Mouse (Mus musculus) intestine, postnatal 0 days (tissue): ENCODE measurements at regions not wholly inside any gene's neighbourhood (a gene's known extent, or its start where the extent isn't known, plus 50 kb on each side); places are given as distances from the start of the nearest gene placed in this dataset.

Experiments
- ATAC-seq: fragments of 200-750 bp; cut with Nextera tagmentation; 2 replicates; pipeline ENCODE4 v1.8.0; 2017; ENCODE audit warnings: mild to moderate bottlenecking, moderate TSS enrichment, moderate library complexity
- H3K27ac ChIP-seq: fragments of 300-500 bp; sonication (generic); 2 replicates; pipeline ENCODE4 v1.5.1; 2014; ENCODE audit warnings: mild to moderate bottlenecking, low read depth, low read length, moderate library complexity
- H3K27me3 ChIP-seq: fragments of 300-500 bp; sonication (generic); replicated peaks from 2 replicates; pipeline ENCODE4 v1.6.1; 2014; ENCODE audit warnings: low read length, mixed read lengths; ENCODE audit not compliant: control insufficient read depth, insufficient read depth
- H3K36me3 ChIP-seq: fragments of 300-500 bp; sonication (generic); 2 replicates; pipeline ENCODE4 v1.6.1; 2014; ENCODE audit warnings: mild to moderate bottlenecking, moderate library complexity; ENCODE audit not compliant: control insufficient read depth, insufficient read depth
- H3K4me1 ChIP-seq: fragments of 300-500 bp; sonication (generic); replicated peaks from 2 replicates; pipeline ENCODE4 v1.6.1; 2014; ENCODE audit warnings: antibody characterized with exemption, low read length, mixed read lengths; ENCODE audit not compliant: control insufficient read depth, insufficient read depth
- H3K4me2 ChIP-seq: fragments of 300-500 bp; sonication (generic); replicated peaks from 2 replicates; pipeline ENCODE4 v1.6.1; 2014; ENCODE audit warnings: low read depth, mild to moderate bottlenecking, moderate library complexity
- H3K4me3 ChIP-seq: fragments of 300-500 bp; sonication (generic); 2 replicates; pipeline ENCODE4 v1.5.1; 2014; ENCODE audit warnings: low read depth, low read length
- H3K9ac ChIP-seq: fragments of 300-500 bp; sonication (generic); 2 replicates; pipeline ENCODE4 v1.6.1; 2014; ENCODE audit warnings: mild to moderate bottlenecking, low read depth, low read length
- H3K9me3 ChIP-seq: fragments of 300-500 bp; sonication (generic); 2 replicates; pipeline ENCODE4 v1.6.1; 2016; ENCODE audit warnings: mixed run types; ENCODE audit not compliant: control insufficient read depth
- CTCF ChIP-seq: sonication (generic); IDR thresholded peaks from 2 replicates; pipeline ENCODE4 v1.5.1; 2016; ENCODE audit warnings: low read depth, mild to moderate bottlenecking, control low read depth, antibody characterized with exemption, moderate library complexity
- WGBS: fragments of 180-500 bp; shearing (Covaris S2); extraction: QIAGEN DNeasy Blood & Tissue Kit; methylation state at CpG from one replicate; pipeline ENCODE4 v1.1.7; 2014; 5-methylcytosine and 5-hydroxymethylcytosine counted together

DNA sequence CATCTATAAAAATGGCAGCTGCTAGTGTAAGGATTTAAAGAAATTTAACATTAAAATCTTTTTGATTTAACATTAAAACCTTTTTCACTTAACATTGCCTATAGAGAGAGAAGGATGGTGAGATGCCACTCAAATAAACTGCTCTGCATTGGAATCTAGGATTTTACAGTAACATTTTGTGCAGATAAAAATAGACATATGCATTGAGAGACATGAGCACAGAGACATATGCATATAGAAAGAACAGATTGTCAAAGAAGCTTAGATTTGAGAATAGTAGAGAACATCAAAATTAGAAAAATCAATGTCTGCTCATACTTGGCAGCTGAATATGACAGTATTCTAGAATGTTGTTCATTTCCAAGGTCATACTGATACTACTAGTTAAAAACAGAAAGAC is 220.2 kb downstream of the Arap2 start:
- no peaks in the 10 kb centered on the region for H3K27me3 ChIP-seq
- H3K4me3 ChIP-seq, result no peak overlapping the region
- ATAC-seq, result no peak
- H3K27ac ChIP-seq, result no peak overlapping the region
- H3K4me2 ChIP-seq, result no peak overlapping the region
- no peak for TF ChIP-seq CTCF
- no peaks in the 10 kb centered on the region for H3K9me3 ChIP-seq
- no peaks in the 10 kb centered on the region for H3K36me3 ChIP-seq
- no peaks in the 10 kb centered on the region for H3K4me1 ChIP-seq
- H3K9ac ChIP-seq, result no peak overlapping the region

DNA sequence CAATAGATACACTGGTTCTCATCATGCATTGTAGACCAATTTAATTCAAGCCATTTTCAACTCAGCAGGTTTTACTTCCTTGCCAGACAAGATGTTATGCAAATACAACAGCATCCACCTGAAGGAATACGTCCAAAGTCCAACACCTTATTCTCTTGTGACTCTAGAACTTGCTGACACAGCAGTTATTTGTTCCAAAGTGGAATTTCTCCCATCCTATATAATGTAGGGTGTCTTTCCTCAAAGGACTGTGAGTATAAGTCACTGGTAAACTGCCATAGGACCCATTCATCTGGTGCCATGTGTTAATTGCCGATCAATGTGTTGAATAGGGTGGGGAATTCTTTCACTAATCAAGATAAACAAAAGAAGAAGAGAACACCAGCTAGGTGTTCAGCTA is 226.7 kb downstream of the Arap2 start:
- Histone ChIP-seq H3K4me2 (no peak overlapping the region), H3K36me3 (no peaks in the 10 kb centered on the region), H3K4me3 (no peak overlapping the region), H3K27ac (no peak overlapping the region), H3K27me3 (no peaks in the 10 kb centered on the region), H3K4me1 (no peaks in the 10 kb centered on the region), H3K9me3 (no peaks in the 10 kb centered on the region), H3K9ac (no peak overlapping the region)
- WGBS, result 83% methylated on average over 2 of the region's 2 CpGs
- no peak for TF ChIP-seq CTCF
- ATAC-seq, result no peak

DNA sequence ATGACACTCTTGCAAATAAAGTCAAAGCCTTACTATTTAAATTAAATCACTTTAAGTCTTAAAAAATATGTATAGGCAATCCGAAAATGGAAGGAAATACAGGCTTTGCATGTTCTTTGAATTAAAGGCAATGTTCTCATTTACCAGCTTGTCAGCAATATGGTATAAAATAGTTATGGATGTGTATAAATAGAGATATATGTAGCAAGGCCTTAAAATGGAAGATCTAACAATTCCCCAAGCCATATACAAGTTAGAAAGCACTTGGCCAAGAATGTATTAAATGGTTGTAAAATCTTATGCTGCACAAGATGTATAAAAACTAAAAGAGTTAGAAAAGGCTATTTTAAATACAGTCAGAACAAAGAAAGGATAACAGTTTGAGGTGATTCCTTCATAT is 254.1 kb downstream of the Arap2 start:
- 76% methylated on average over 1 of the region's 1 CpGs for WGBS
- no peaks in the 10 kb centered on the region for H3K27me3 ChIP-seq
- TF ChIP-seq CTCF, result no peak
- no peak for ATAC-seq
- no peaks in the 10 kb centered on the region for H3K4me1 ChIP-seq
- no peaks in the 10 kb centered on the region for H3K9me3 ChIP-seq
- no peaks in the 10 kb centered on the region for H3K36me3 ChIP-seq
- H3K4me2 ChIP-seq, result no peak overlapping the region
- no peak overlapping the region for H3K27ac ChIP-seq
- H3K4me3 ChIP-seq, result no peak overlapping the region
- no peak overlapping the region for H3K9ac ChIP-seq

DNA sequence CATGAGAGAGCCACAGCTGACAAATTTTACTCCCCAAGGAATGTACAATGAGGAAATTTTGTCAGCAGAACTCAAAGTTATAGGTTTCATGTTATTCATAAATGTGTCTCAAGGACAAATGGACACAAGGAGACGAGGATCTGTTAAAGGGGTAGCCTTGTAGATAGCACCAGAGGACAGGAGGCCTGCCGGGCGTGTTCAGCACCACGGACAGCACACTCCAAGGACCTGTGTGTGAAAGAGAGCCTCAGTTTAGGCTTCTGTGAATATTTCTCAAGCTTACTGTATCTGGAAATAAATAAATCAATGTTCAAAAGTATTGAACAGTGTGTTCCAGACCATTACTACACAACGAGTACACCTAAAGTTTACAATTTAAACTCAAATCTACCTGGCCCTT is 282.4 kb downstream of the Arap2 start:
- TF ChIP-seq CTCF, result no peak
- H3K27ac ChIP-seq, result no peak overlapping the region
- no peak overlapping the region for H3K4me2 ChIP-seq
- H3K9me3 ChIP-seq, result no peaks in the 10 kb centered on the region
- no peaks in the 10 kb centered on the region for H3K36me3 ChIP-seq
- no peaks in the 10 kb centered on the region for H3K4me1 ChIP-seq
- no peaks in the 10 kb centered on the region for H3K27me3 ChIP-seq
- ATAC-seq, result no peak
- WGBS, result 19% methylated on average over 5 of the region's 5 CpGs
- no peak overlapping the region for H3K4me3 ChIP-seq
- H3K9ac ChIP-seq, result no peak overlapping the region

DNA sequence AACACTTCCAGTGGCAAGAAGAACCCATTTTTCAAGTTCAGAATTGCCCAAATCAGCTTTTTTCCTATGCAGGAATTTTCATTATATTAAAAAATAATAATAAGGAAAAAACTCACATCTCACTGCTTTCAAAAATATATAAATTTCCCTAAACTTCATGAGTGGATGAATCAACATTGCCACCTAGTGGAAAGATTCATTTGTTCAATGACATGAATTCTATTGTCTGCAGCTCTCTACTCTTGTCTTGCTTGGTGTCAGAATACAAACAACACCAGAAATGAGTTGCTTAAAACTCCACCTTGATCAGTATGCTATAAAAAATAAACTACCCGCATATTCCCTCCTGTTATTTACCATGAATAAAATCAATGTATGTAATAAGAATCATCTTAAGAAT is 285.0 kb downstream of the Arap2 start:
- H3K27me3 ChIP-seq, result no peaks in the 10 kb centered on the region
- no peak overlapping the region for H3K4me2 ChIP-seq
- no peaks in the 10 kb centered on the region for H3K36me3 ChIP-seq
- 28% methylated on average over 1 of the region's 1 CpGs for WGBS
- H3K4me1 ChIP-seq, result no peaks in the 10 kb centered on the region
- no peak for ATAC-seq
- no peak overlapping the region for H3K27ac ChIP-seq
- no peak overlapping the region for H3K9ac ChIP-seq
- no peaks in the 10 kb centered on the region for H3K9me3 ChIP-seq
- TF ChIP-seq CTCF, result peak; percentile 63
- H3K4me3 ChIP-seq, result no peak overlapping the region

DNA sequence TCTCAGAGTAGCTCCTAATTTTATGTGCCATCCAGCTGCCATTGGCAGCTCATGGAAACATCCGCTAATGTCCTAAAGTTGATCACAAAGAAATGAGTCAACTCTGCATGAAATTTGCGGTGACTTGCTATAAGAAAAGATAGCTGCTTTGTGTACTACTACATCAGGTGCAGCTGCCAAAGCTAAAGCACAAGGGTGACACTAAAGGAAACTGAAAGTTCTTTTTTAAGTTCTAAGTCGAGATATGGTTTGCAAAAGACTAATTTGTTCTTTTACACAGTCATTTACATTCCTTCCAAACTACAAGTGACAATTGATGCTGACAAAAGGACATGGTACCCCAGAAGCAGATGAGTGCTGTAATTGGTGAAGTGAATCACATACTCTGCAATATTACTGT is 292.5 kb downstream of the Arap2 start:
- Histone ChIP-seq H3K9me3 (no peaks in the 10 kb centered on the region), H3K27ac (no peak overlapping the region), H3K36me3 (no peaks in the 10 kb centered on the region), H3K9ac (no peak overlapping the region), H3K27me3 (no peaks in the 10 kb centered on the region), H3K4me3 (no peak overlapping the region), H3K4me1 (no peaks in the 10 kb centered on the region), H3K4me2 (no peak overlapping the region)
- WGBS, result 76% methylated on average over 3 of the region's 3 CpGs
- no peak for TF ChIP-seq CTCF
- no peak for ATAC-seq

DNA sequence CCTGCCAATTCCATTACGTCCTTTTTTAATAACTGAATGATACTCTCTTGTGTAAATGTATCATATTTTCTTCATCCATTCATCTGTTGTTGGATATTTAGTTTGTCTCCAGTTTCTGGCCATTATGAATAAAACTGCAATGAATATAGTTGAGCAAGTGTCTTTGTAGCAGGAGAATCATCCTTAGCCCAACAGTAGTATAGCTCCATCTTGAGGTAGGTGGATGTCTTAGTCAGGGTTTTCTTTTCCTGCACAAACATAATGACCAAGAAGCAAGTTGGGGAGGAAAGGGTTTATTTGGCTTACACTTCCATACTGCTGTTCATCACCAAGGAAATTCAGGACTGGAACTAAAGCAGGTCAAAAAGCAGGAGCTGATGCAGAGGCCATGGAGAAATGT is 299.2 kb downstream of the Arap2 start:
- Histone ChIP-seq H3K27me3 (no peaks in the 10 kb centered on the region), H3K36me3 (no peaks in the 10 kb centered on the region), H3K4me3 (no peak overlapping the region), H3K27ac (no peak overlapping the region), H3K9ac (no peak overlapping the region), H3K4me1 (no peaks in the 10 kb centered on the region), H3K4me2 (no peak overlapping the region), H3K9me3 (no peaks in the 10 kb centered on the region)
- peak; percentile 35 for TF ChIP-seq CTCF
- WGBS, result 77% methylated on average over 1 of the region's 1 CpGs
- ATAC-seq, result no peak
